Mouse (Mus musculus) bone marrow, adult 2 months (tissue): Measurements from ENCODE around the gene Xlr3c. TPM values are rescaled to one million over a fixed set of nuclear protein-coding genes. Genes with fewer than 3 reads are reported as not detected.
"Not testable (repeated sequence)": the region's sequence is repeated elsewhere in the genome, so short reads cannot be mapped to it uniquely, and the experiment has no call there.

Experiments used
- H3K27ac ChIP-seq: fragments of 200-500 bp; 2 replicates; pipeline ENCODE4 v1.5.1; 2012; ENCODE audit warnings: low read depth, mild to moderate bottlenecking, control low read depth, inconsistent platforms, low read length; ENCODE audit not compliant: control insufficient read depth, poor library complexity, insufficient read depth
- H3K4me1 ChIP-seq: fragments of 200-500 bp; 2 replicates; pipeline ENCODE4 v1.6.1; 2011; ENCODE audit warnings: low read length; ENCODE audit not compliant: control insufficient read depth, insufficient read depth
- H3K4me3 ChIP-seq: fragments of 200-500 bp; replicated peaks from 2 replicates; pipeline ENCODE3; 2011; ENCODE audit warnings: mild to moderate bottlenecking, low read depth, low read length, control low read depth; ENCODE audit not compliant: control insufficient read depth
- CTCF ChIP-seq: fragments of 200-500 bp; IDR thresholded peaks from 2 replicates; pipeline ENCODE4 v1.5.1; 2011; ENCODE audit warnings: low read length, control low read depth; ENCODE audit not compliant: control insufficient read depth, insufficient read depth
- POLR2A ChIP-seq: fragments of 200-500 bp; IDR thresholded peaks from 2 replicates; pipeline ENCODE4 v1.6.1; 2011; ENCODE audit warnings: low read depth, mild to moderate bottlenecking, control low read depth, low read length, borderline replicate concordance; ENCODE audit not compliant: control insufficient read depth
- WGBS: fragments of 180-500 bp; shearing (Covaris S2); methylation state at CpG from one replicate; pipeline ENCODE4 v1.1.7; 2018; 5-methylcytosine and 5-hydroxymethylcytosine counted together
- polyA plus RNA-seq: library from polyadenylated mRNA; stranded (reverse); fragments of >200 nt; gene quantifications from 2 replicates; pipeline ENCODE4 v1.2.4, GENCODE M21; 2011; ENCODE audit warnings: low replicate concordance; ENCODE audit not compliant: missing spikeins, insufficient read depth, insufficient read length

The Xlr3c gene
- 0.88 TPM in 1 of 2 replicates, not detected in the other for polyA plus RNA-seq

DNA sequence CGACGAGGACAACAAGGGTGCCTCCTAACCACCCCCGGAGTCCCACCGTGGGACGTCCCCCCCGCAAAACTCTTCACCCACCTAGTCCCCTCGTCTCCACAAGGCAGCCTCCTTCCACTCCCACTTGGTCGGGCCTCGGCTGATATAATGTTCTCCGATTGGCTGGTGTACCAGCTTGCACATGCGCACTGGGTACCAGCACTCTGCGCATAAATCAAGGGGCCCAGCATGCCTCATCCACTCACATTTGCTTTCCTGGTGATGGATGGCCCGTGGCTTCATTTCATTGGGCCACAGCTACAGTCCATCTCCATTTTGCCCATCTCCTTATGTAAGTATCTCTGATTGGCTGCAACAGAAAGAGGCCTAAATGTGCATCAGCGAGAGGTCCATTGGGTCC lies at the start of gene Xlr3c:
TSS of gene Xlr3c (minus strand) at position 121 of the 400 bp plus-strand sequence.
- H3K27ac ChIP-seq, H3K4me1 ChIP-seq, H3K4me3 ChIP-seq: not testable (repeated sequence)
- 83% methylated on average over 14 of the region's 14 CpGs for WGBS

- Histone ChIP-seq H3K4me3 (no peak overlapping the region), H3K27ac (no peak overlapping the region), H3K4me1 (no peaks in the 10 kb centered on the region)
- TF ChIP-seq POLR2A (no peak), CTCF (no peak)
- WGBS: 32% methylated on average over 3 of the region's 3 CpGs
Observed at GRCm38 (mm10) chrX:73312522-73312921, 47.3 kb upstream of the Xlr3c start.

- not testable (repeated sequence) for H3K4me1 ChIP-seq
Observed at GRCm38 (mm10) chrX:73295745-73296144, 30.6 kb upstream of the Xlr3c start.

DNA sequence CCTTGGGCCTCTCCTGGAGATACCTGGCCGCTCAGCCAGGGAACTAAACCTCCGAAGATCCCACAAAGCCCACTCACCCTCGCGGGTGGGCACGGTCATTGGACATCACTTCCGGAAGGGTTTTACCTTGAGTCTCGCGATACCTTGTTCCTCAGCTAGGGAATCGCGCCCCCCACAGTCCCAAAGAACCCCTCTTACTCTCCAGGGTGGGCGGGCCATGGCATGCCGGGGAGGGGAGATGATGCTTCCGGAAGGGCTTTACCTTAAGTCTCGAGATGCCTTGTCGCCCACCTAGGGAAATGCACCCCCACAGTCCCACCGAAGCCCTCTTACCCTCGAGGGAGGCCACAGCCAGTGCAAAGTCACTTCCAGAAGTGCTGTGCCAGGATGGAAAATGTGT lies 27.7 kb upstream of the Xlr3c start, which contains the start of the genes Xlr5a and Xlr5c:
TSS of gene Xlr5a (minus strand) at position 101 of the 400 bp plus-strand sequence.
TSS of gene Xlr5c (minus strand) at position 101 of the 400 bp plus-strand sequence.
- H3K27ac ChIP-seq, H3K4me1 ChIP-seq, H3K4me3 ChIP-seq: not testable (repeated sequence)
- 85% methylated on average over 13 of the region's 17 CpGs for WGBS

More at GRCm38 (mm10) chrX:73295745-73296144, 30.6 kb upstream of the Xlr3c start:
- not testable (repeated sequence) for H3K4me3 ChIP-seq, H3K27ac ChIP-seq
- 73% methylated on average over 8 of the region's 10 CpGs for WGBS

- not testable (repeated sequence) for H3K4me3 ChIP-seq, H3K27ac ChIP-seq, H3K4me1 ChIP-seq
- WGBS: 70% methylated on average over 1 of the region's 2 CpGs
Observed at GRCm38 (mm10) chrX:73262428-73262827, 2.8 kb downstream of the Xlr3c start.

DNA sequence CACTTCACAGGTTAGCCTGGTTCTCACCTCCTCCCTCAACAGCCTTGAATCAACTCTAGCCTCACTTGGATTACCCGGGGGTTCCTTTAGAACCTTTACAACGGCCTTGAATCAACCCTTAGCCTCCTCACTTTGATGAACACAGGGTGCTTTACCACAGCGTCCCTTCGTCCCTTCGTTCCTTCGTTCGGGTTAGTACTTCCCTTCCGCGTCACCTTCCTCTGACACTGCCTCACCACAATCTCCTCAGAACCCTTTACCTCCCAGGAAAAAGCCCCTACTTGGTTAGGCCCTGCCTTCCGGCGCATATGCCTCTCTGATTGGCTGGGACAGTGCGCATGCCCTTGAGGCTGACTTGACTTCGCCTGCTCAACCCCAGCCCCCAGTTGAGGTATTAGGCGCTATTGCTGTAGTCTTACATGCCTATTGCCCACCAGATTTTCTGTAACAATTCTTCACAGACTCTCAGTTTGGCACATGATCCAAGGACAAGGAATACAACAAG lies 22.3 kb downstream of the Xlr3c start, which contains the start of gene Xlr4c:
TSS of gene Xlr4c (minus strand) at position 310 of the 505 bp plus-strand sequence.
- WGBS: 49% methylated on average over 14 of the region's 14 CpGs
- H3K27ac ChIP-seq, H3K4me3 ChIP-seq, H3K4me1 ChIP-seq: not testable (repeated sequence)

DNA sequence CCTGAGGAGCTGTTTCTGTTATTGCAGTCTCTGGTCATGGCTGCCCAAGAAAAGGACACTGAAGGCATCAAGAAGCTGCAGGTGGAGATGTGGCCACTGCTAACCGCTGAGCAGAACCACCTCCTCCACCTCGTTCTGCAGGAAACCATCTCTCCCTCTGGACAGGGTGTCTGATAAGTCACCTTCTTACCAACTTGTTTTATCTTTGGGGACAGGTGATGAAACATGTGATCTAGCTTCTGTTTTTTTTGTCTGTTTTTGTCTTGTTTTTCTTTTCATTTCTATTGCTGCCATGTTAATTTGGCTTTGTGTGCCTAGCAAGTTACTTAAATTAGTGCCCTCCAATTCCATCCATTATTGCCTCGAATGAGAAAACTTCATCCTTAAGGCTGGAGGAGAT lies 35.9 kb downstream of the Xlr3c start:
- no peak overlapping the region for H3K27ac ChIP-seq
- H3K4me3 ChIP-seq: peak overlapping the region; percentile 94
- H3K4me1 ChIP-seq: no peaks in the 10 kb centered on the region; the same call in 1 of the 2 replicates
- TF ChIP-seq POLR2A (no peak), CTCF (no peak)
- 25% methylated on average over 3 of the region's 3 CpGs for WGBS

- Histone ChIP-seq H3K27ac (peak overlapping the region; percentile 90), H3K4me1 (no peaks in the 10 kb centered on the region; the same call in 1 of the 2 replicates), H3K4me3 (peak overlapping the region; percentile 94)
- TF ChIP-seq CTCF: no peak
- TF ChIP-seq POLR2A: no peak
- WGBS: 10% methylated on average over 48 of the region's 51 CpGs
Observed at GRCm38 (mm10) chrX:73228606-73229214, 36.5 kb downstream of the Xlr3c start.

- peak within 1 kb of the TSS; percentile 90 for H3K27ac ChIP-seq
- peak within 1 kb of the TSS; percentile 94 for H3K4me3 ChIP-seq
- 15% methylated on average over 39 of the region's 39 CpGs for WGBS
- no peaks in the 10 kb centered on the region; the same call in 1 of the 2 replicates for H3K4me1 ChIP-seq
- TF ChIP-seq CTCF (no peak), POLR2A (peak; percentile 72; the same call in 1 of the 2 replicates)
Observed at GRCm38 (mm10) chrX:73227914-73228605, 37.1 kb downstream of the Xlr3c start, which contains the start of gene F8a. Gene F8a (plus strand): TSS chrX:73228291.
